Mouse (Mus musculus) limb, embryonic 11.5 days (tissue): ENCODE measurements around the gene Rplp0. TPM values are rescaled to one million over a fixed set of nuclear protein-coding genes. Genes with fewer than 3 reads are reported as not detected.

Experiments
- ATAC-seq: fragments of 200-750 bp; cut with Nextera tagmentation; 2 replicates; pipeline ENCODE4 v1.8.0; 2017; ENCODE audit warnings: low read depth; ENCODE audit not compliant: insufficient number of reproducible peaks, low FRiP score, low TSS enrichment
- DNase-seq: peaks from one replicate; pipeline ENCODE4 v3.0.0-alpha.2; 2015; ENCODE audit warnings: low spot score
- H3K27ac ChIP-seq: fragments of 300-500 bp; sonication (generic); replicated peaks from 2 replicates; pipeline ENCODE4 v1.5.1; 2014; ENCODE audit warnings: low read depth, mild to moderate bottlenecking, low read length
- H3K27me3 ChIP-seq: fragments of 300-500 bp; sonication (generic); 2 replicates; pipeline ENCODE4 v1.6.1; 2014; ENCODE audit warnings: mild to moderate bottlenecking, low read length, mixed read lengths; ENCODE audit not compliant: control insufficient read depth, insufficient read depth
- H3K36me3 ChIP-seq: fragments of 300-500 bp; sonication (generic); 2 replicates; pipeline ENCODE4 v1.6.1; 2014; ENCODE audit warnings: mild to moderate bottlenecking, low read length, moderate library complexity, mixed read lengths; ENCODE audit not compliant: control insufficient read depth, insufficient read depth
- H3K4me1 ChIP-seq: fragments of 300-500 bp; sonication (generic); 2 replicates; pipeline ENCODE4 v1.6.1; 2014; ENCODE audit warnings: low read length, mixed read lengths; ENCODE audit not compliant: control insufficient read depth, insufficient read depth
- H3K4me2 ChIP-seq: fragments of 300-500 bp; sonication (generic); 2 replicates; pipeline ENCODE4 v1.6.1; 2014; ENCODE audit warnings: low read depth, mild to moderate bottlenecking, moderate library complexity; ENCODE audit not compliant: severe bottlenecking
- H3K4me3 ChIP-seq: fragments of 300-500 bp; sonication (generic); 2 replicates; pipeline ENCODE4 v1.5.1; 2014; ENCODE audit warnings: low read depth, low read length
- H3K9ac ChIP-seq: fragments of 300-500 bp; sonication (generic); 2 replicates; pipeline ENCODE4 v1.6.1; 2014; ENCODE audit warnings: mild to moderate bottlenecking, low read length
- H3K9me3 ChIP-seq: fragments of 300-500 bp; sonication (generic); 2 replicates; pipeline ENCODE4 v1.6.1; 2016; ENCODE audit warnings: low read length; ENCODE audit not compliant: control insufficient read depth
- WGBS: fragments of 180-500 bp; shearing (Covaris S2); extraction: QIAGEN DNeasy Blood & Tissue Kit; methylation state at CpG from one replicate; pipeline ENCODE4 v1.1.7; 2014; 5-methylcytosine and 5-hydroxymethylcytosine counted together
- polyA plus RNA-seq: library from polyadenylated mRNA; unstranded; fragments of >200 nt; fragmentation: Nextera tagmentation; extraction: Ambion mirVana; gene quantifications from 2 replicates; pipeline ENCODE4 v1.2.1, GENCODE M21; 2014

The Rplp0 gene
- polyA plus RNA-seq, 1 experiment from 2014 or later = 1,526 TPM

DNA sequence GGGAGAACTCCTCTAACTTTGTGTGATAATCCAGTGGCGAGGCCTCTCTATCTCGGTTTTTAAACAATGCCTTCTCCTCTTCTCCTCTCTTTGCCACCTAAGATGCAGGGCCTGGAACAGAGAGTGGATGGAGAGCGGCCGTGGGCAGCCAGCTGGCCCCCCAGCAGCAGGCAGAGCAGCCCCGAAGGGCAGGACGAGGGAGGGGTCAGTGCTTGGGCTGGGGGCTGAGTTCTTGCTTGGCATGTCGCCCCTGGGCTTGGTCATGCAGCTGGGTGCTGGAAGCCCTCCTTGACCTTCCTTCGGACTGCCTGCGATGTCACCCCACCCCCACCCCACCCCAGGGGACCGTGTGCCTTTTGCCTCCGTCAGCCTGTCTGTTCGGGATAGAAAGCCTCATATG is 7.9 kb upstream of the Rplp0 start:
- no peaks in the 10 kb centered on the region for H3K9me3 ChIP-seq
- H3K27ac ChIP-seq = no peak overlapping the region
- H3K36me3 ChIP-seq = peaks cover 22% of the 10 kb centered on the region
- 81% methylated on average over 12 of the region's 12 CpGs for WGBS
- H3K4me1 ChIP-seq = no peaks in the 10 kb centered on the region; the same call in 1 of the 2 replicates
- DNase-seq (no peak), ATAC-seq (no peak)
- no peak overlapping the region for H3K4me3 ChIP-seq
- no peak overlapping the region for H3K4me2 ChIP-seq
- no peaks in the 10 kb centered on the region for H3K27me3 ChIP-seq
- no peak overlapping the region for H3K9ac ChIP-seq

DNA sequence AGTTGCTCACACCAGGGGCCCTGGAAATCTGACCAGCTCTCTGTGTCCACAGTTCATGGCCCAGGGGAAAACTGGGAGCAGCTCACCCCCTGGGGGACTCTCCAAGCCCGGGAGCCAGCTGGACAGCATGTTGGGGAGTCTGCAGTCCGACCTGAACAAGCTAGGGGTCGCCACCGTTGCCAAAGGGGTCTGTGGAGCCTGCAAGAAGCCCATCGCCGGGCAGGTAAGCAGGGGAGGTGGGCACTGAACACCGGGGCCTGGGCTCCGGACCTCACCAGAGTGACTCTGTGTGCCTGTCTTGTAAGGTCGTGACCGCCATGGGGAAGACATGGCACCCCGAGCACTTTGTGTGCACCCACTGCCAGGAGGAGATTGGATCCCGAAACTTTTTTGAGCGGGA is 7.5 kb upstream of the Rplp0 start:
- Histone ChIP-seq H3K4me2 (no peak overlapping the region), H3K9me3 (no peaks in the 10 kb centered on the region), H3K4me3 (no peak overlapping the region), H3K36me3 (peaks cover 18% of the 10 kb centered on the region), H3K27ac (no peak overlapping the region), H3K4me1 (no peaks in the 10 kb centered on the region; the same call in 1 of the 2 replicates), H3K9ac (no peak overlapping the region), H3K27me3 (no peaks in the 10 kb centered on the region)
- no peak for ATAC-seq
- no peak for DNase-seq
- 85% methylated on average over 13 of the region's 13 CpGs for WGBS

DNA sequence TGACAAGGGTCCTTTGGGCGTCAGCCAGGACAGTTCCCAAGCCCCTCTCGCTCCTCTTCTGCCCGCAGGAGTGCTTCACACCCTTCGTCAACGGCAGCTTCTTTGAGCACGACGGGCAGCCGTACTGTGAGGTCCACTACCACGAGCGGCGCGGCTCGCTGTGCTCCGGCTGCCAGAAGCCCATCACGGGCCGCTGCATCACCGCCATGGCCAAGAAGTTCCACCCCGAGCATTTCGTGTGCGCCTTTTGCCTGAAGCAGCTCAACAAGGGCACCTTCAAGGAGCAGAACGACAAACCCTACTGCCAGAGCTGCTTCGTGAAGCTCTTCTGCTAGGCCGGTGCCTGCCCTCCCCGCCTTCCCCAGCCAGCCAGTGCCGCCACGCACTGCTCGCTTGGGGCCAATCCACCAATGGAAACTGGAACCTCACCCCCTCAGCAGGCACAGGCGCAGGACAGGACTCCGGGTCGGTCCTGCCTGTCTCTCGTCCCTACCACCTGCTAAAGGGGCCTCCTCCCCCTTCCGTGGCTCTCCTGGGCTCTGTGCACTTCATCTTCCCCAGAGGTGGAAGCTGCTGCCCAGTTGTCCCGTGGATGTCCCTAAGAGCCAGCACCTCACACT is 5.4 kb upstream of the Rplp0 start:
- H3K27ac ChIP-seq = no peak overlapping the region

DNA sequence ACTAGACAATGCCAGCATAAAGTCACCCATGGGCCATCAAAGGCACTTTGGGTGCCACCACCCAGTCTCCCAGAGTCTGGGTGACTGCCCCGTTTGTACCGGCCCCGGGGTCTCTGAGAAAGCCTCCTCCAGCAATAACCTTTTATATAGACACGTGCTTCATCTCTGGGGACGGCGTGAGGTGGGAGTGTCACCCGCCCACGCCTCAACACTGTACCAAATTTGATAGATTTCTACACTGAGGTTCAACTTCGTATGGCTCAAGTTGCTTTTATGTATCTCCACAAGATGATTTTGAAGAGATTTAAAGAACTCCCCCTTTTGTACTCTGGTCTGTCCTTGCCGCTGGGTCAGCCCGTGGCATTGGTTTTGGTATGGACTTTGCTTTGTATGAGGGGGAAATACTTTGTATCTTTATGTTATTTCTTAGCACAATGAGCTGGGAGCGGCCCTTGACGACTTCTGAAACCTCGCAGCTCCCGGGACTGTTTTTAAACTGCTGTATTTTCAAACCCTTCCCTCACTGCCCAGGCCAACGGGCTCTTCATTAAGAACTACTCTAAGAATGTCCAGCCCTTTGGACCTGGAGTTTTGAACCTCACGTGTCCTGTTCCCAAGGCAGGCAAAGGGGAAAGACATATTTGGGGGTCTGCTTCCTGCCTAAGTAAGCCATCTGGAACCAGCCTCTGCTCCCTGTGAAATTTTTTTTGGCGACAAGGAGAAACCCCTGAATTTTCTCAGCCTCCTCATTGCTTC is 4.6 kb upstream of the Rplp0 start:
- 92% methylated on average over 18 of the region's 18 CpGs for WGBS
- Histone ChIP-seq H3K4me1 (no peaks in the 10 kb centered on the region), H3K27ac (no peak overlapping the region), H3K9ac (no peak overlapping the region), H3K4me2 (no peak overlapping the region), H3K27me3 (no peaks in the 10 kb centered on the region), H3K9me3 (no peaks in the 10 kb centered on the region), H3K4me3 (no peak overlapping the region), H3K36me3 (peaks cover 12% of the 10 kb centered on the region)
- ATAC-seq (no peak), DNase-seq (no peak)

More for the DNA sequence above, 5.4 kb upstream of the Rplp0 start:
- no peak for DNase-seq
- H3K36me3 ChIP-seq = peaks cover 12% of the 10 kb centered on the region
- WGBS = 90% methylated on average over 33 of the region's 33 CpGs
- no peaks in the 10 kb centered on the region for H3K4me1 ChIP-seq
- H3K27me3 ChIP-seq = no peaks in the 10 kb centered on the region
- no peak overlapping the region for H3K9ac ChIP-seq
- H3K9me3 ChIP-seq = no peaks in the 10 kb centered on the region
- H3K4me3 ChIP-seq = no peak overlapping the region
- H3K4me2 ChIP-seq = no peak overlapping the region
- no peak for ATAC-seq

DNA sequence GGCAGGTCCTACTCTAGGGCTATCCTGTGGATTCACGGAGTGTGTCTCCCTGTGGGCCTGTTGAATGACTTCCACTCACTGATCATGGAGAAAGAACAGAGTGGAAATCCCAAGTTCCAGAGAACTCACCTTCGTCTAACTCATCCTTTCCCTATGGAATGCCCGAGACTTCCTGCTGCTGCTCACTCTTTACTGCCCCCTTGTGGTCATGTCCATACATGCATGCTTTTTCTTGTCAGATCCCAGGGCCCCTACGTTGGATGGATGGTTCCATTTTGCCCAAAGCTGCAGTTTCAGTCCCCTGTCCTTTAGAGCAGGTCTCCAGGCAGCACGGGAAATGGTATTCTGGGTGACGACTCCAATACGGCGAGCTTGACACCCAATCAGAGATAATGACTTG is 3.0 kb upstream of the Rplp0 start:
- Histone ChIP-seq H3K27ac (no peak overlapping the region), H3K4me3 (no peak overlapping the region), H3K36me3 (peaks cover 17% of the 10 kb centered on the region), H3K9ac (no peak overlapping the region), H3K4me2 (no peak overlapping the region), H3K27me3 (no peaks in the 10 kb centered on the region), H3K9me3 (no peaks in the 10 kb centered on the region), H3K4me1 (peaks cover 6% of the 10 kb centered on the region; the same call in 1 of the 2 replicates)
- WGBS = 9% methylated on average over 8 of the region's 8 CpGs
- ATAC-seq = no peak
- peak; percentile 88 for DNase-seq

DNA sequence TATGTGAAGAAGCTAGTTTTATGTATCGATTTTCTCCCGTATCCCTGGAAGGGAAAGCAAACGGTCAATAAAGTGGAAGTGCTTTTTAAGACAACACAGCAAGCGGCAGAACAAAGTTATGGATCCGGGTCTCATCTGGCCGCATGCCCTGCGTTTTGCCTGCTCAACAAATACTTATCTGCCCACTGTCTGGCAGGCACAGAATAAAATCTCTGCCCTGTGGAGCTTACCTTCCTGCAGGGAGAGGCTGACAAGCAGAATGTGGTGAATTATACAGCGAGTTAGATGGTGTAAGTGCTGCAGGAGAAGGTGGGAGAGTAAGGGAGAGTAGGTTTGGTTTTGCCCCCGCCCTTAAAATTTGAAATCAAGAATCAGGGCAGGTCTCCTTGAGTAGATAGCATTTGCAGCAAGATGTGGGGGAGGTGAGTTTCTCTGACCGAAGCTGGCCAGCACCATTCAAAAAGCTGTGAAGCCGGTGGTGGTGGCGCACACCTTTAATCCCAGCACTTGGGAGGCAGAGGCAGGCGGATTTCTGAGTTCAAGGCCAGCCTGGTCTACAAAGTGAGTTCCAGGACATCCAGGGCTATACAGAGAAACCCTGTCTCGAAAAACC is 979 bp upstream of the Rplp0 start:
- 89% methylated on average over 14 of the region's 14 CpGs for WGBS
- no peaks in the 10 kb centered on the region for H3K27me3 ChIP-seq
- no peak overlapping the region for H3K4me2 ChIP-seq
- H3K4me1 ChIP-seq = peaks cover 6% of the 10 kb centered on the region; the same call in 1 of the 2 replicates
- H3K9ac ChIP-seq = no peak overlapping the region
- H3K9me3 ChIP-seq = no peaks in the 10 kb centered on the region
- no peak for DNase-seq
- no peak for ATAC-seq
- H3K27ac ChIP-seq = no peak overlapping the region
- H3K36me3 ChIP-seq = peaks cover 20% of the 10 kb centered on the region
- no peak overlapping the region for H3K4me3 ChIP-seq

DNA sequence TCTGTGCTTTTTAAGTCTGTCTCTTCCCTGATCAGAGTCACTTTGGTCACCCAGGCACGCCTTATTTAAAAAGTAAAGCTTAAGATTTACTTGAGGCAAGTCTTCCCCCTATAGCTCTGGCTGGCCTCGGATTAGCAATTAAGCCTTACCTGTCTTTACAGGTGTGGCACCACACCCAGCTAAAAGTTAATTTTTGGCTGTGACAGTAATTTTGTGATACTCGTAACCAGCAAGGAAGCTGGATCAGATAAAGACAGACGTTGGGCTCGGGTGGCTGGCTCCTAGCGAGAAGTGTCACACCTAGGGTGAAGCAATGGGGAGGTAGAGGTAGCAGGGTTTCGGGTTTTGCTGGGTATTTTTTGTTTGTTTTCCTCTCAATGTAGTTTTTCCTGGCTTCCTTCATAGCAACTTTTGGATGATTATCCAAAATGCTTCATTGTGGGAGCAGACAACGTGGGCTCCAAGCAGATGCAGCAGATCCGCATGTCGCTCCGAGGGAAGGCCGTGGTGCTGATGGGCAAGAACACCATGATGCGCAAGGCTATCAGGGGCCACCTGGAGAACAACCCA is 1.2 kb downstream of the Rplp0 start:
- Histone ChIP-seq H3K9ac (peak overlapping the region; percentile 98), H3K27me3 (no peaks in the 10 kb centered on the region), H3K4me1 (peaks cover 6% of the 10 kb centered on the region; the same call in 1 of the 2 replicates), H3K4me2 (peak overlapping the region; percentile 85), H3K36me3 (peaks cover 21% of the 10 kb centered on the region), H3K4me3 (peak overlapping the region; percentile 97), H3K27ac (0 out of 2 replicates have a peak overlapping the region, but pooled peaks have one; percentile 36), H3K9me3 (no peaks in the 10 kb centered on the region)
- DNase-seq = no peak
- ATAC-seq = no peak
- 35% methylated on average over 13 of the region's 13 CpGs for WGBS
